Mouse (Mus musculus) regulatory T cell (primary cell): Measurements from ENCODE around the gene Fscn2.

Source experiments
- in situ Hi-C: fragments of 300-600 bp; cut with MboI, MseI; formaldehyde crosslinking; loops from one replicate; pipeline ENCODE4 v1.15.1; 2025; ENCODE audit warnings: high pct_unique_total_duplicates

The Fscn2 gene

GRCm38 (mm10) chr11:120357791-120358401, 3.4 kb upstream of the Fscn2 start:
- in situ Hi-C loops: no loop called here

GRCm38 (mm10) chr11:120359391-120359790, 1.9 kb upstream of the Fscn2 start:
- in situ Hi-C loops: no loop called here

DNA sequence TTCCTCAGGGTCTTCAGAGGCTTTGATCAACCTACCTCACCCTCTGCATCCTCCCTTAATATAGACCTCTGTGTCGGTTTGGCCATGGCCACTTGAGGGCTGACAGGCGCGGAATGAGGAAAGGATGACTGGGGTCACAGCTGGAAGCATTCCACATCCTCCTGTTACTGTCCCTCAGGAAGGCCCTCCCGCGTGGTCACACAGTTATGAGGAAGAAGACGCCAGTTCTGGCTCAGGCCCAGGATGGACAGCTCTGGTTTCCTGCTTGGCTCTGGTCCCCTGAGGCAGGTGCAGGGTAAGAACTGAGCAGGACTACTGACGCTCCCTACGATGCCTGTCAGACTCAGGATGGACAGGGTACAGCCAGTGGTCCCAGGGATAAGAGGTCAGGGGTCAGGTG, 1.3 kb upstream of the Fscn2 start:
- in situ Hi-C loops: no loop called here

DNA sequence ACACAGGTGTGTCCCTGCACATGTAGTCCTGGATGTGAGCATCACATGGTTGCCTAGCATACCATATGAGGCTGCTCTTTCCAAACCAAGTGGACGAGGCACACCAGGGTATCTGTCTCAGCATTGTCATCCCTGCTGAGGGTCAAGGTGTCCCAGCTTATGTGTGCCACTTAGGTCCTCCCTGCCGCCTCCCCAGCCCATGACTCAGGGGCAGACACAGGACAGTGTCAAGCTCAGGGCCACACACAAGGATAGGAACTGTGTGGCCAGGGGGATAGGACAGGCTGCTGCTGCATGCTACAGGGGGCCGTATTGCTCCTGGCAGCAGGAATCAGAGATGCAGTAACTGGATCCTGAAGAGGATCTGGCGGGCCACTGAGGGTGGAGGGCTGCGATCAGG, 579 bp upstream of the Fscn2 start:
- in situ Hi-C loops: no loop called here

- in situ Hi-C loops: no loop called here
These were observed 1.6 kb downstream of the Fscn2 start for GRCm38 (mm10) chr11:120362891-120363290.

GRCm38 (mm10) chr11:120366443-120367027, 5.2 kb downstream of the Fscn2 start:
- in situ Hi-C loops: no loop called here

DNA sequence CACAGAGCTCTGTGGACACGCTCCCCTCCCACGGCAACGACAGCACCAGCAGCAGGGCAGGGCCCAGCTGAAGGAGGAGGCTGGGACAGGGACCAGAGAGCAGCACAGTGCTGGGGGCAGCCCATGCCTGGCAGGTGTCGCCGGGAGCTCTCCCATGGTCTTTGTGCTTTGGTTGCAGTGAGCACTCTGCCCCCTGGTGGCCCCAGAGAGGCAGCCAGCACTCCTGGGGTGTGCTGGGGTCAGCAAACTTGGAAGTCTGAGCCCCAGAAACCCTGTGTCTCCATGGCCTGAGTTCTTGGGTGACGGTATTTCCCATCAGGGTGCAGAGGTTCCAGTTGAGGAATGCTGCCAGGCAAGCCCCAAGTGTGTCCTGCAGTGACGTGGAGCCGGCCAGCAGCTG, 8.3 kb downstream of the Fscn2 start:
- in situ Hi-C loops: no loop called here

DNA sequence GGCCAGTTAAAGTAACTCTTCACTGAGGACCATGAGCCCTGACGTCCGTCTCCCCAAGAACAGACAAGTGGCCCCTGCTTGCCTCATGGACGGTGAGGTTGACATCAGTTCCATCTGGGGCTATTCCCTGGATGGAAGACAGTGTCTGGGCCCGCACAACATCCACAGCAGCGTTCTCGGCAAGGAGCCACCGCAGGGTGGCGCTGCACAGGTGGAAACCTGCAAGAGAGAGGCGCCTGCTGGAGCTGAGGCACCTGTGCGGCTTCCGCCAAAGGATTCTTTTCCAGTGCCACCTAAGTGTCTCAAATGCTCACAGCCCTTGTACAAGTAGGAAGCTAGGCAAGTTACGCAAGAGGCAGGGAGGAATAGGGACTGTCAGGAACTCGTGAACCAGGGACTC, 11.7 kb downstream of the Fscn2 start:
- in situ Hi-C loops: no loop called here

- in situ Hi-C loops: no loop called here
These were observed 12.7 kb downstream of the Fscn2 start for GRCm38 (mm10) chr11:120373820-120374586.

- in situ Hi-C loops: no loop called here
These were observed 14.0 kb downstream of the Fscn2 start for GRCm38 (mm10) chr11:120375324-120375723.

- in situ Hi-C loops: no loop called here
These were observed 15.2 kb downstream of the Fscn2 start for GRCm38 (mm10) chr11:120376302-120377160.

DNA sequence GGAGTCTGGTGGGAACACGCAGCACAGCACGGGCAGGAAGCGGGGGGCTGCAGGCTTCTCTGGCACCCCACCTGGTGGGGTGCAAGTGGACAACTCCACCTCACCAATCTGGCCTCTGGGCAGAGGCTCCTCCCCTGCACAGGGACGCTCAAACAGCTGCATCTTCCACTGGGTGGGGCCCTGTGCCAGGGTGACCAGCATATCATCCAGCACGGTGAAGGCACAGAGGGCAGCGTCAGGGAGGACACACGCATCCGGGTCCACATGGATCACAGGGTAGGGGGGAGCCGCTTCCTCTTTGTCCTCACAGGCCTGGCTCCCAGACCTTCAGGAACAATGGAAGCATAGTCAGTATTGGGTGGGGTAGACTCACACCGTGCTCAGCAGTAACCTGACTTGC, 16.0 kb downstream of the Fscn2 start:
- in situ Hi-C loops: no loop called here

DNA sequence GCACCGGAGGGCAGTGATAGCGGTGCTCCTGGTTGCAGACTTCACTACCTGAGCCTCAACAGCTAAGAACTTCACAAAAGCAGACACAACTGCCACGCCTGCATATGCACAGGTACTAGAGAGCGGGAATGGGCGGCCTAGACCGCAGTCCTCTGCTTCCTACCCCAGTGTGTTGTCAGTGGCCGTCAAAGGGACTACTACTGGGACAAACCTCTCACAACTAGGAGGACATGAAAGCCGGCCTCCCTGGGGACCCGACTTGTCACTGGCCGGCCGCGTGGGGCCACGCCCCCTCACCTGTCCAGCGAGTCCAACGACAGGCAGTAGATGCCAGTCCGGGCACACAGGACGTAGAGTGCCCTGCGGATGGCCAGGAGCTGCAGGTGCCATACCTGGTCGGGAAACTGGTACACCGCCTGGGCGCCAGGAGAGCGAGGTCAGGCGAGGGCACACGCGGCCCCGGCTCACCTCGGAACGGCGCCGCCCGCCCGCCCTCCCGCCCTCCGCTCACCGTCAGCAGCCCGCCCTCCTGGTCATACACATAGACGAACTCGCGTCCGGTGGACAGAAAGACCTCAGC, 16.8 kb downstream of the Fscn2 start:
- in situ Hi-C loops: no loop called here

GRCm38 (mm10) chr11:120378611-120379540, 17.5 kb downstream of the Fscn2 start, which contains the start of gene Faap100:
TSS of gene Faap100 (minus strand) at chr11:120378764.
- in situ Hi-C loops: no loop called here

DNA sequence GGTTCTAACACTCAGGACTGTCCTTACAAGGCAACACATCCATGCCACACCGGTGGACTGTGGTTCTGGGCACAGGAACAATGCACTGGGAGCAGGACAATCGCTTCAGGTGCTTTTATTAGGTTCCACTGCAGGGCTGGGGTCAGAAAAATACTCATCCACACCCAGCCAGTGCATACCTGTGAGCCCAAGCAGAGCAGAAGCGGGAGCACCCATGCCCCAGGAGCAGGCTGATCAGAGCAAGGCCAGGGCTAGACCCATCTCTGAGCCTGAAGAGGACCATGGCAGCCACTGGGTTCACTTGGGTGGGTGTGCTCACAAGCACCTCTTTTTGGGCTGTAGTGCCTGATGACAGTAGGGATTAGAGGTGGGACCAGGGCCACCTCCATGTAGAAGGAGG, 18.9 kb downstream of the Fscn2 start:
- in situ Hi-C loops: loop anchor here (10.0 kb wide), 1 partner anchor 1475 kb away; no protein-coding TSS in a partner anchor

- in situ Hi-C loops: loop anchor here (10.0 kb wide), 1 partner anchor 1476 kb away; no protein-coding TSS in a partner anchor
These were observed 19.8 kb downstream of the Fscn2 start for GRCm38 (mm10) chr11:120381157-120381556.

DNA sequence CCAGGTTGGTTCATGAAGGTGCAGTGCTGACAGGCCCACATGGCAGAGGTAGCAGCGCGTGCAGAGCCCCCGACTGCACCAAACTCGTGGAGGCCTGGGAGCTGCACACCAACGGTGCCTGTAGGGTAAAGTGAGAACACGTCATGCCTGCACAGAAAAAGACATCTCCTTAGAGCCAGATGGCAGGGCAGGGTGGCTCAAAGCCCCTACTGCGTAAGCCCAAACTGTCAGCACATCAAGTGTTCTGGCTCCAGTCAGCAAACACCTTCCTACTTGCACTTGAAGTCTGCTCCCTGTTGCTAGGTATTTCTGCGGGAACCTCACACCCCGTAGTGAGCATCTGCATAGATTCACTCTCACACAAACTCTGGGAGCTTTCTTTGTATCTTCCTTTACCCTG, 21.2 kb downstream of the Fscn2 start:
- in situ Hi-C loops: loop anchor here (10.0 kb wide), 1 partner anchor 1478 kb away; no protein-coding TSS in a partner anchor

GRCm38 (mm10) chr11:120386632-120387031, 25.3 kb downstream of the Fscn2 start:
- in situ Hi-C loops: loop anchor here (10.0 kb wide), 1 partner anchor 1482 kb away; no protein-coding TSS in a partner anchor

DNA sequence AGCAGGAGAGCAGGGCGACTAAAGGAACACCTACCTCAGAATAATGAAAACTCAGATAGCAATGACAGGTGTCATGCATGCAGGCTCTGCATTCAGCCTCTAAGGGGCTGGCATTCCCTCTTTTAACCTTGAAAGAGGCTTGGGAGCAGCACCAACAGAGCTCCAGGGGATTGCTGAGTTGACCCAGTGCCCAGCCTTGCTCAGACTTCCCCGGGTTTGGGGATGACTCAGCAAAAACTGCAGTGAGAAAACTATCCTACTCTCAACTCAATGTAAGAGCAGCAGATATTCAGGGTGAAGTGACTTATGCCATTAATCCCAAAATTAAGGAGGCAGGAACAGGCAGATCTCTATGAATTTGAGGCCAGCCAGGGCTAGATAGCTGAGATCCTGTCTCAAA, 25.8 kb downstream of the Fscn2 start:
- in situ Hi-C loops: loop anchor here (10.0 kb wide), 1 partner anchor 1482 kb away; no protein-coding TSS in a partner anchor

GRCm38 (mm10) chr11:120388580-120388979, 27.2 kb downstream of the Fscn2 start:
- in situ Hi-C loops: loop anchor here (10.0 kb wide), 1 partner anchor 1484 kb away; no protein-coding TSS in a partner anchor
